Mouse (Mus musculus): Measurements from ENCODE around the gene Ccdc12.

- TF ChIP-seq JUND (conservative IDR thresholded peaks at IDR 0.05; ENCODE audit: low read depth, low read length) (no peak), CTCF (conservative IDR thresholded peaks at IDR 0.05 in 1 of 2, IDR thresholded peaks at IDR 0.05 in 1 of 2; ENCODE audit: low read depth in 2 of 2, low read length in 2 of 2) (no peak), EP300 (IDR thresholded peaks at IDR 0.05; ENCODE audit: low read length) (no peak), USF1 (IDR thresholded peaks at IDR 0.05; ENCODE audit: low read depth, low read length) (no peak)
These were observed 32.7 kb upstream of the Ccdc12 start for GRCm38 (mm10) chr9:110623416-110624195.

Data from CH12.LX (cell line).